Mouse (Mus musculus): ENCODE measurements around the gene Aff4. TPM values are rescaled to one million over a fixed set of nuclear protein-coding genes. Genes with fewer than 3 reads are reported as not detected.
"Not testable (repeated sequence)": the region's sequence is repeated elsewhere in the genome, so short reads cannot be mapped to it uniquely, and the experiment has no call there.

The Aff4 gene
- polyA plus RNA-seq, 1 experiment: 38.6 TPM

DNA sequence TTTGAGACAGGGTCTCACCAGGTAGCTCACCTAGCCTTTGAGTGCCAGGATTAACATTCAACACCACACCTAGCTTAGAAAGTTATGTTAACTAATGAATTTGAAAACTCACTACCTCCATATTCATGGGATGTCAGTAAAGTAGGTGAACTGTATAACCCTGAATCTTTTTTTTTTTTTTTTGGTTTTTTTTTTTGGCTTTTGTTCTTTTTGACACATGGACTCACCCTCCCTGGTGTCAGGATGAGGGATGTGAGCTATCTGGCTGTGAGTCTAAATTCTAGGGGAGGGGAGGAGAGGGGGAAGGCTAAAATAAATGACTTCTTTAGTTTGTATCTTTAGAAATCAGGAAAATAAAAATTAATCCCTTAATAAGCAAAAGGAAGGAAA, 14.5 kb upstream of the Aff4 start:
- Histone ChIP-seq H3K4me1 (ENCODE audit: control insufficient read depth, insufficient read depth, low read length) (no peaks in the 10 kb centered on the region), H3K27ac (ENCODE audit: insufficient read depth, low read length) (no peak overlapping the region), H3K4me3 (ENCODE audit: insufficient read depth, low read length) (no peak overlapping the region)
- no peak for TF ChIP-seq POLR2A (IDR thresholded peaks at IDR 0.05; ENCODE audit: extremely low read depth, insufficient read depth, low read length)
- no peak for TF ChIP-seq CTCF (IDR thresholded peaks at IDR 0.05; ENCODE audit: extremely low read depth, insufficient read depth, low read length)

DNA sequence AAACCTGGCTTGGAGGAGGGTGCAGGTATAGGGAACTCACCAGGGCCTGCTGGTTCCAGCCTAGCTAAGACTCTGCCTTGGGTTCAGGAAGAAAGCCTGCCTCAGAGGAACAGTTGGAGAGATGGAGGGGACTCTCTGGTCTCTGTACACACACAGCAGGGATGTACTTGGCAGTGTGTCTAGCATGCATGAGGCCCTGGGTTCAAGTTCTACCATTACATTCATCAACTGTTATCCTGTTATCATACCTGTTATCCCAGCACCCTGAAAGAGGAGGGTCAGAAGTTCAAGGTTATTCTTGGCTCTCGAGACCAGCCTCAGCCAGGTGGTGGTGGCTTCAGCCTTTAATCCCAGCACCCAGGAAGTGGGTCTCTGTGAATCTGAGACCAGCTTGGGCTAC, 13.7 kb upstream of the Aff4 start:
- Histone ChIP-seq H3K27ac (ENCODE audit: insufficient read depth, low read length) (no peak overlapping the region), H3K4me3 (ENCODE audit: insufficient read depth, low read length) (no peak overlapping the region), H3K4me1 (ENCODE audit: control insufficient read depth, insufficient read depth, low read length) (no peaks in the 10 kb centered on the region)
- TF ChIP-seq CTCF (IDR thresholded peaks at IDR 0.05; ENCODE audit: extremely low read depth, insufficient read depth, low read length): no peak
- no peak for TF ChIP-seq POLR2A (IDR thresholded peaks at IDR 0.05; ENCODE audit: extremely low read depth, insufficient read depth, low read length)

- H3K4me1 ChIP-seq (ENCODE audit: control insufficient read depth, insufficient read depth, low read length): no peaks in the 10 kb centered on the region
- TF ChIP-seq POLR2A (IDR thresholded peaks at IDR 0.05; ENCODE audit: extremely low read depth, insufficient read depth, low read length): no peak
- no peak for TF ChIP-seq CTCF (IDR thresholded peaks at IDR 0.05; ENCODE audit: extremely low read depth, insufficient read depth, low read length)
- H3K27ac ChIP-seq (ENCODE audit: insufficient read depth, low read length): no peak overlapping the region
- H3K4me3 ChIP-seq (ENCODE audit: insufficient read depth, low read length): no peak overlapping the region
Observed at GRCm38 (mm10) chr11:53337684-53338083, 12.9 kb upstream of the Aff4 start.

DNA sequence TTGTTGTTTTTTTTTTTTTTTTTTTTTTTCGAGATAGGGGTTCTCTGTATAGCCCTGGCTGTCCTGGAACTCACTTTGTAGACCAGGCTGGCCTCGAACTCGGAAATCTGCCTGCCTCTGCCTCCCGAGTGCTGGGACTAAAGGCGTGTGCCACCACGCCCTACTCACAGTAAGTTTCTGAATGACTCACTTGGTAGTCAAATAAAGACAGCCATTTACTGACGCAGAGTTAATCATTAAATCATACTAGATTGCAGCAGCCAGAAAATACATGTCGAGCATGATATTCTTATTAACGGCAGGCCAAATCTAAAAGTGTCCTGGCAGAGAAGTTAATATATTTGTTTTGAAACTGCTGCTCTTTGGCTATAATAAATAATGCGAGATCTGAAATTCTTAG, 9.6 kb upstream of the Aff4 start:
- H3K4me3 ChIP-seq (ENCODE audit: insufficient read depth, low read length); H3K27ac ChIP-seq (ENCODE audit: insufficient read depth, low read length); H3K4me1 ChIP-seq (ENCODE audit: control insufficient read depth, insufficient read depth, low read length): not testable (repeated sequence)

DNA sequence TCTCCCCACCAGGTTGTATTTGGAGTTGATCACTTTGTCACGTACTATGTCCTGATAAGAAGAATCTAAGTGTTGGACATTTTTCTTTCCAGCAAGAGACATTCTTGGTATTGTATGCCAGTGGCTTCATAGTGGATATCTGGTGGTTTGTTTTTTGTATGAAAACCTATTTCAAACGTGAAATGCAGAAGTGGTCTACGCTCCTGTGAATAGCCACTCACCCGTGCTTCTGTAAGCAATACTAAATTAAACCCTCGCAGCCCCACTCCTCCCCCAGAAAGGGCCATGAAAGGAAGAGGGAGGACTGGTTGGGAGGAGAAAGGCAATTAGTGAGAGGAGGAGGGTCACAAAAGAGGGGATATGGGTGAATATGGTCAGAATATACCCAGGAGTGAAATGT, 7.9 kb upstream of the Aff4 start:
- Histone ChIP-seq H3K4me1 (ENCODE audit: control insufficient read depth, insufficient read depth, low read length) (no peaks in the 10 kb centered on the region), H3K27ac (ENCODE audit: insufficient read depth, low read length) (no peak overlapping the region), H3K4me3 (ENCODE audit: insufficient read depth, low read length) (no peak overlapping the region)
- TF ChIP-seq POLR2A (IDR thresholded peaks at IDR 0.05; ENCODE audit: extremely low read depth, insufficient read depth, low read length): no peak

- no peak overlapping the region for H3K27ac ChIP-seq (ENCODE audit: insufficient read depth, low read length)
Observed at GRCm38 (mm10) chr11:53345328-53345727, 5.3 kb upstream of the Aff4 start.

DNA sequence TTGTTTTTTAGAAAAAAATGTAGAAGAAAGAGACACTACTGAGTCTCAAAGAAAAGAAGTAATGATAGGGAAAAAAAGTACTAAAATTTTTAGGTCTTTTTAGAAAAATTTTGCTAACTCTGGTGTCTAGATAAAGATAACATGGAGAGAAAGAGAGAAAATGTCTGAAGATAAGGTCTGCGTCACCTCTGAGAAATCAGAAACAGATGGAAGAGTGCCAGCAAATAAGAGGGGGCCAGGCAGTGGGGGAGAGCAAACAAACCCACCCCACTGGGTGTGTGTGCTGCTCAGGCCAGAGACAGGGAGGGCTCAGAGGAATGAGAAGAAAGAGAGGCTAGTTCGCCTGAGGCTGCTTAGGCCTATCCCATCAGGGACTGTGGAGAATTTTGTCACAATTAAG, 4.9 kb upstream of the Aff4 start:
- Histone ChIP-seq H3K4me1 (ENCODE audit: control insufficient read depth, insufficient read depth, low read length) (no peaks in the 10 kb centered on the region), H3K27ac (ENCODE audit: insufficient read depth, low read length) (no peak overlapping the region), H3K4me3 (ENCODE audit: insufficient read depth, low read length) (no peak overlapping the region)
- TF ChIP-seq CTCF (IDR thresholded peaks at IDR 0.05; ENCODE audit: extremely low read depth, insufficient read depth, low read length): no peak
- no peak for TF ChIP-seq POLR2A (IDR thresholded peaks at IDR 0.05; ENCODE audit: extremely low read depth, insufficient read depth, low read length)

More at GRCm38 (mm10) chr11:53345328-53345727, 5.3 kb upstream of the Aff4 start:
- Histone ChIP-seq H3K4me1 (ENCODE audit: control insufficient read depth, insufficient read depth, low read length) (no peaks in the 10 kb centered on the region), H3K4me3 (ENCODE audit: insufficient read depth, low read length) (no peak overlapping the region)
- TF ChIP-seq CTCF (IDR thresholded peaks at IDR 0.05; ENCODE audit: extremely low read depth, insufficient read depth, low read length) (no peak), POLR2A (IDR thresholded peaks at IDR 0.05; ENCODE audit: extremely low read depth, insufficient read depth, low read length) (no peak)

GRCm38 (mm10) chr11:53351224-53351942, 750 bp downstream of the Aff4 start:
- TF ChIP-seq CTCF (IDR thresholded peaks at IDR 0.05; ENCODE audit: extremely low read depth, insufficient read depth, low read length): no peak
- peak; percentile 20; the same call in 1 of the 2 replicates for TF ChIP-seq POLR2A (IDR thresholded peaks at IDR 0.05; ENCODE audit: extremely low read depth, insufficient read depth, low read length)
- peak overlapping the region; percentile 58 for H3K4me3 ChIP-seq (ENCODE audit: insufficient read depth, low read length)
- 0 out of 2 replicates have a peak, but pooled peaks cover 1% of the 10 kb centered on the region for H3K4me1 ChIP-seq (ENCODE audit: control insufficient read depth, insufficient read depth, low read length)
- H3K27ac ChIP-seq (ENCODE audit: insufficient read depth, low read length): peak overlapping the region; percentile 100

DNA sequence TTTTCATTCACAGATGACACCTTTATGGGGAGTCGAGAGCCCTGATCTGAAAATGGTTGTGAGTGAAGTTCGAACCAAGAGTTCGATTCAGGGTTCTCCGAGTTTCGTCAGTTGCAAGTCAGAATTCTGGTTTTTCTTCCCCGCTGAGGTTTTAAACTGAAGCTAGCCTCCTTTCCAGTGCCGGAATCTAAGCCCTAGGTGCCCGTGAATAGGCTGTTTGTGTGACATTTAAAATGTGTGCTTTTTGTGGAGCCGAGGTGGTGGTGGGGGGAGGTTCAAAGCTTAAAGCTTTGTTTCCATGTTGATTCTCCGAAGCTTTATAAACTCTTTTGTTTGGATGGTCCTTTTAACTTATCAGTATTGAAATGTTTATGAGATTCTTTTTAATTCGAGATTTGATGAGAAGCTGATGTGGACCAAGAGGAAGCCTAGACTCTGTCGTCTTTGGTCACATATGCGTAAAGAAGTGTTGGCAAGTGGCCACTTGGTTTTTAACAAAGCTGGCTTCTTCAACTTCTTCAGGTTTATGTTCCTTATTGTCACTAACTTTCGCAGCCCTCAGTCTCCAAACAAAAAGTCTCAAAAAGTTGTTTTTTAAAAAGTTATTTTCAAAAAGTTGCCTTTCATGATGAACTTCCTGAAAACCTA, 1.4 kb downstream of the Aff4 start:
- H3K4me1 ChIP-seq (ENCODE audit: control insufficient read depth, insufficient read depth, low read length): 0 out of 2 replicates have a peak, but pooled peaks cover 1% of the 10 kb centered on the region
- peak overlapping the region; percentile 58 for H3K4me3 ChIP-seq (ENCODE audit: insufficient read depth, low read length)
- H3K27ac ChIP-seq (ENCODE audit: insufficient read depth, low read length): peak overlapping the region; percentile 51
- TF ChIP-seq POLR2A (IDR thresholded peaks at IDR 0.05; ENCODE audit: extremely low read depth, insufficient read depth, low read length) (no peak), CTCF (IDR thresholded peaks at IDR 0.05; ENCODE audit: extremely low read depth, insufficient read depth, low read length) (no peak)

- H3K27ac ChIP-seq (ENCODE audit: insufficient read depth, low read length): no peak overlapping the region
- no peaks in the 10 kb centered on the region; the same call in 1 of the 2 replicates for H3K4me1 ChIP-seq (ENCODE audit: control insufficient read depth, insufficient read depth, low read length)
- no peak for TF ChIP-seq CTCF (IDR thresholded peaks at IDR 0.05; ENCODE audit: extremely low read depth, insufficient read depth, low read length)
- no peak for TF ChIP-seq POLR2A (IDR thresholded peaks at IDR 0.05; ENCODE audit: extremely low read depth, insufficient read depth, low read length)
- H3K4me3 ChIP-seq (ENCODE audit: insufficient read depth, low read length): no peak overlapping the region
Observed at GRCm38 (mm10) chr11:53358504-53359155, 8.0 kb downstream of the Aff4 start.
